Mouse (Mus musculus) forebrain, embryonic 14.5 days (tissue): ENCODE measurements around the gene Olfr809. TPM values are rescaled to one million over a fixed set of nuclear protein-coding genes. Genes with fewer than 3 reads are reported as not detected.

Experiments used
- microRNA-seq: library from miRNA; unstranded; fragments of <30 nt; microRNA quantifications from one replicate; pipeline ENCODE4, GENCODE M21; 2016
- polyA plus RNA-seq: library from polyadenylated mRNA; unstranded; fragments of >200 nt; fragmentation: Nextera tagmentation; extraction: Ambion mirVana; gene quantifications from 2 replicates; pipeline ENCODE4 v1.2.1, GENCODE M21; 2014

Gene Olfr809
- polyA plus RNA-seq, 1 experiment from 2014 or later = not detected

Small RNA genes lying within 50 kb of the gene (microRNA-seq; reads per million reads assigned to microRNA genes)
- not detected for gene Gm24485

Other genes with a start within 250 kb of the Olfr809 start
- not detected in 2 replicates for gene Olfr792, start 235.5 kb upstream of the Olfr809 start, polyA plus RNA-seq
- gene Olfr794, start 207.0 kb upstream of the Olfr809 start, polyA plus RNA-seq = not detected in 2 replicates
- not detected in 2 replicates for gene Olfr796, start 162.1 kb upstream of the Olfr809 start, polyA plus RNA-seq
- not detected in 2 replicates for gene Olfr798, start 146.7 kb upstream of the Olfr809 start, polyA plus RNA-seq
- gene Olfr799, start 137.2 kb upstream of the Olfr809 start, polyA plus RNA-seq = not detected in 2 replicates
- not detected in 2 replicates for gene Olfr800, start 116.9 kb upstream of the Olfr809 start, polyA plus RNA-seq
- not detected in 2 replicates for gene Olfr801, start 100.8 kb upstream of the Olfr809 start, polyA plus RNA-seq
- gene Olfr802, start 86.5 kb upstream of the Olfr809 start, polyA plus RNA-seq = not detected in 2 replicates
- not detected in 2 replicates for gene Olfr803, start 80.4 kb upstream of the Olfr809 start, polyA plus RNA-seq
- gene Olfr804, start 71.4 kb upstream of the Olfr809 start, polyA plus RNA-seq = not detected in 2 replicates
- gene Olfr805, start 45.3 kb upstream of the Olfr809 start, polyA plus RNA-seq = not detected in 2 replicates
- not detected in 2 replicates for gene Olfr806, start 32.7 kb upstream of the Olfr809 start, polyA plus RNA-seq
- not detected in 2 replicates for gene Olfr807, start 16.8 kb upstream of the Olfr809 start, polyA plus RNA-seq
- gene Olfr808, start 9.2 kb upstream of the Olfr809 start, polyA plus RNA-seq = not detected in 2 replicates
- gene Olfr810, start 20.3 kb downstream of the Olfr809 start, polyA plus RNA-seq = not detected in 2 replicates
- gene Olfr811, start 29.8 kb downstream of the Olfr809 start, polyA plus RNA-seq = not detected in 2 replicates
- gene Olfr812, start 71.5 kb downstream of the Olfr809 start, polyA plus RNA-seq = not detected in 2 replicates
- gene Olfr813, start 80.7 kb downstream of the Olfr809 start, polyA plus RNA-seq = not detected in 2 replicates
- gene Olfr814, start 105.2 kb downstream of the Olfr809 start, polyA plus RNA-seq = not detected in 2 replicates
- gene Olfr815, start 131.2 kb downstream of the Olfr809 start, polyA plus RNA-seq = not detected in 2 replicates
- not detected in 2 replicates for gene Olfr816, start 141.0 kb downstream of the Olfr809 start, polyA plus RNA-seq
- gene Olfr818, start 174.5 kb downstream of the Olfr809 start, polyA plus RNA-seq = not detected in 2 replicates
- not detected in 2 replicates for gene Olfr819, start 192.6 kb downstream of the Olfr809 start, polyA plus RNA-seq
- gene Olfr247, start 201.5 kb downstream of the Olfr809 start, polyA plus RNA-seq = not detected in 2 replicates
- not detected in 2 replicates for gene Gm10310, start 210.4 kb downstream of the Olfr809 start, polyA plus RNA-seq
- gene Olfr820, start 238.0 kb downstream of the Olfr809 start, polyA plus RNA-seq = not detected in 2 replicates